Mouse (Mus musculus) bone marrow macrophage, adult 2 months (primary cell): ENCODE results near the gene Mcat. TPM values are rescaled to one million over a fixed set of nuclear protein-coding genes. Genes with fewer than 3 reads are reported as not detected.
A peak's percentile ranks its signal among the peaks of the same experiment; 100 is the strongest.

Experiments used
- H3K27ac ChIP-seq: 2 replicates; pipeline ENCODE4 v1.5.1; 2012; ENCODE audit warnings: low read depth, low read length; ENCODE audit not compliant: insufficient read depth
- H3K4me1 ChIP-seq: 2 replicates; pipeline ENCODE4 v1.6.1; 2012; ENCODE audit warnings: low read length; ENCODE audit not compliant: control insufficient read depth, insufficient read depth
- H3K4me3 ChIP-seq: 2 replicates; pipeline ENCODE4 v1.5.1; 2012; ENCODE audit warnings: mild to moderate bottlenecking, low read length, moderate library complexity; ENCODE audit not compliant: insufficient read depth
- CTCF ChIP-seq: IDR thresholded peaks from 2 replicates; pipeline ENCODE4 v1.5.1; 2012; ENCODE audit warnings: low read depth, mild to moderate bottlenecking, low read length, moderate library complexity
- POLR2A ChIP-seq: IDR thresholded peaks from 2 replicates; pipeline ENCODE4 v1.6.1; 2012; ENCODE audit warnings: mild to moderate bottlenecking, low read depth, low read length, borderline replicate concordance
- polyA plus RNA-seq: library from polyadenylated mRNA; stranded (reverse); fragments of >200 nt; gene quantifications from 2 replicates; pipeline ENCODE4 v1.2.4, GENCODE M21; 2012; ENCODE audit not compliant: missing spikeins, insufficient read depth, insufficient read length

Gene Mcat
- polyA plus RNA-seq, 1 experiment = 7.3 TPM

DNA sequence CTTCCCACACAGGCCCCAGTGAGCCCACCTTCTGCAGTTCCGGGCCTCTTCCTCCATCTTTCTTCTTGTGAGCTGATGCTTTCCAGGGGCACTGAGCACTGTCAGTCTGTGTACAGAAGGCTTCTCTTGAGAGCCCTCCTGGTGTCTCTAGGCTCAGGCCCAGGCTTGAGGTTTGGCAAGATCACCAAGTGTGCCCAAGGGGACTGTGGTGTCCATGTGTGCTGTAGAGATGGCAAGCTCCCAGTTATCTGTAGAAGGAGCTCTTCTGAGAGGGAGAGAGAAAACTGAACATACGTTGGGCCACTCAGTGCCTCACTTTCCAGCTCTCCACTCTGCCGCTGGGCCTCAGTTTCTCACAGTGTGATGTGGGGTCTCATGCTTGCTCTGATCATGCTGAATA lies 4.1 kb upstream of the Mcat start:
- H3K4me1 ChIP-seq = peaks cover 27% of the 10 kb centered on the region
- H3K27ac ChIP-seq = no peak overlapping the region
- no peak overlapping the region for H3K4me3 ChIP-seq
- TF ChIP-seq CTCF (no peak), POLR2A (no peak)

DNA sequence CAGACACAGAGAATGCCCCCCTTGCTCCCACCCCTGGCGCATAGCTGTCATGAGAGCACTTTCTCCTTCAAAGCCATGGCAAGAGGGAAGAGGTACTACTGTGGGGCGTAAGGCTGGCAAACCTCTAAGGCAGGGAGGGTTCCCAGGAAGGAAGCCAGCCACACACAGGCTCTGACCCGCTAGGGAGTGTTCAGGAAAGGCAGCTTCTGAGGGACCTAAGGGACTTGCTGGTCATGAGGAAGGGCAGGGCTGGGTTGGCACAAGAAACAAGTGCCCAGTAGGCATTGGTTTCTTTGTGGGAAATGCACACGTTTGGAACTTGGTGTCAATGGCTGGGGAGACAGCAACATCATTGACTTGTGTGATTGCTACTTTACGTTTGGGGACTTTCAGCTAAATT lies 2.4 kb upstream of the Mcat start:
- Histone ChIP-seq H3K4me1 (peaks cover 41% of the 10 kb centered on the region), H3K27ac (no peak overlapping the region), H3K4me3 (no peak overlapping the region)
- TF ChIP-seq CTCF = no peak
- no peak for TF ChIP-seq POLR2A

DNA sequence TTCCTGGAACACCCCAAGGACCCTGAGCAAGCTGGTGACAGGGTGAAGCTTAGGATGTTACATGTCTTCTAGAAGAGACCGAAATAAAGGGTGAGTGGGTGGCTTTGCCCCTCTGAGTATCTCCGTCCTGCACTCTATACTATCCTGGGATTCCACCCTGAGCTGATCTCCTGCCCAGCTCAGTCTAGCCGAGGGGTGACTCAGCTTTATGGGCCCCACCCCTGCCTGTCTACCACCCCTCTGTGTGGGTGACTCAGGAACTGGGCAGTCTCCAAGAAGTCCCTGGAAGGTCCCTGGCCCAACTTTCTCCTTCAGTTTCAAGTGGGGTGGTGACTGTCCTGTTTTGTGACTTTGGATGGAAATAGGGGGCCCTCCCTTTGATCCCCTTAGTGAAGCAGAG lies 1.8 kb upstream of the Mcat start:
- Histone ChIP-seq H3K27ac (peak overlapping the region; percentile 13; the same call in 1 of the 2 replicates), H3K4me1 (peaks cover 41% of the 10 kb centered on the region), H3K4me3 (no peak overlapping the region; the same call in 1 of the 2 replicates)
- TF ChIP-seq CTCF (no peak), POLR2A (no peak)

- TF ChIP-seq POLR2A = no peak
- H3K27ac ChIP-seq = peak overlapping the region; percentile 39
- H3K4me3 ChIP-seq = peak overlapping the region; percentile 86
- peaks cover 39% of the 10 kb centered on the region for H3K4me1 ChIP-seq
These were observed 467 bp upstream of the Mcat start for GRCm38 (mm10) chr15:83563857-83564651.

GRCm38 (mm10) chr15:83562626-83563270 lies 839 bp downstream of the Mcat start:
- TF ChIP-seq POLR2A (no peak), CTCF (no peak)
- peaks cover 39% of the 10 kb centered on the region for H3K4me1 ChIP-seq
- peak overlapping the region; percentile 52 for H3K27ac ChIP-seq
- peak overlapping the region; percentile 86 for H3K4me3 ChIP-seq

DNA sequence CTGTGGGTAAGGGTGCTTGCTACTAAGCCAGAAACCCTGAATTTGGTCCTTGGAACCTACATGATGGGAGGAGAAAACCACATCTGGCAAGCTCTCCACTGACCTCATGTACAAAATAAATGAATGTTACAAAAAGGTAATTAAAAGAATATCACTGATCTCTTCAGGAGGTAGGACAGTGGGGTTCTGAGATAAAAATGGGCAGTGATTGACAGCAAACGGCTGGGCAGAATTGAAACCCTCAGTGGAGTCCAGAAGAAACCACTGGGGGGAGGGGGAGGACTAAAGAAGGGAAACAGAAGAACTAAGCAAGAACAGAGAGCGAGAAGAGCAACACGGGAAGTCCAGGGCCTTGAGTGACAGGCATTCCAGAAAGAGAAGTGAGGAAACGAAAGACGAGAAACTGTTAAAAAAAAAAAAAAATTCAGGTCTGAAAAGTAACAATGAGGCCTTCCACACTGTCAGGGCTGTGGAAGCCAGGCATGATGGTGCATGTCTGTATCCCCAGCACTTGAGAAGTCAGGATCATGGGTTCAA lies 2.6 kb downstream of the Mcat start:
- peaks cover 29% of the 10 kb centered on the region for H3K4me1 ChIP-seq

GRCm38 (mm10) chr15:83555161-83555974 lies 8.2 kb downstream of the Mcat start:
- no peak for TF ChIP-seq CTCF
- no peak for TF ChIP-seq POLR2A
- H3K27ac ChIP-seq = peak overlapping the region; percentile 62
- peaks cover 8% of the 10 kb centered on the region; the same call in 1 of the 2 replicates for H3K4me1 ChIP-seq
- peak overlapping the region; percentile 88 for H3K4me3 ChIP-seq

More for the DNA sequence above, 2.6 kb downstream of the Mcat start:
- no peak for TF ChIP-seq POLR2A
- no peak for TF ChIP-seq CTCF
- peak overlapping the region; percentile 63 for H3K27ac ChIP-seq
- H3K4me3 ChIP-seq = no peak overlapping the region

DNA sequence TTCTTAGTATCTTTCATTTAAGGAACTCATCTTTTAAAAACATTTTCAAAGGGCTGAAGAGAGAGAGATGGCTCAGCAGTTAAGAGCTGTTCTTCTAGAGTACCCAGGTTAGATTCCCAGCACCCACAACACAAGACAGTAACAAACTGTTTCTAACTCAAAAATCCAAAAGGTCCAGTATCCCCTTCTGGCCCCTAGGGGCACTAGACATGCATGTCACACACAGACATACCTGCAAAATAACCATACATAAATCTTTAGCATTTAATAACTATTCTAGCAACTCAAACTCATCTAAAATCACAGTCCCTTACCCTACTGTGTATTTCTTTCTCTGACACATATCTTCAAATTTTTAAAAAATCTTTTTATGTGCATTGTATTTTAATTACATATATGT lies 9.8 kb downstream of the Mcat start:
- no peak overlapping the region for H3K4me3 ChIP-seq
- H3K4me1 ChIP-seq = peaks cover 8% of the 10 kb centered on the region; the same call in 1 of the 2 replicates
- no peak for TF ChIP-seq CTCF
- no peak for TF ChIP-seq POLR2A
- no peak overlapping the region for H3K27ac ChIP-seq

GRCm38 (mm10) chr15:83550137-83550536 lies 13.4 kb downstream of the Mcat start:
- TF ChIP-seq CTCF (no peak), POLR2A (no peak)
- Histone ChIP-seq H3K27ac (no peak overlapping the region), H3K4me3 (no peak overlapping the region), H3K4me1 (peaks cover 17% of the 10 kb centered on the region)
